Mouse (Mus musculus): ENCODE data around the gene Gm49450. TPM values are rescaled to one million over a fixed set of nuclear protein-coding genes. Genes with fewer than 3 reads are reported as not detected.
"Not testable (repeated sequence)": the region's sequence is repeated elsewhere in the genome, so short reads cannot be mapped to it uniquely, and the experiment has no call there.

The Gm49450 gene
- polyA plus RNA-seq, 1 experiment: 82.1 TPM

- Histone ChIP-seq H3K4me1 (replicated peaks; ENCODE audit: control insufficient read depth, insufficient read depth, low read length) (peaks cover 13% of the 10 kb centered on the region), H3K27me3 (ENCODE audit: control insufficient read depth, insufficient read depth, low read length) (no peaks in the 10 kb centered on the region), H3K4me3 (ENCODE audit: control insufficient read depth, insufficient read depth, low read length) (no peak overlapping the region), H3K27ac (ENCODE audit: control insufficient read depth, insufficient read depth, low read length) (no peak overlapping the region), H3K36me3 (ENCODE audit: control insufficient read depth, insufficient read depth, low read length) (peaks cover 8% of the 10 kb centered on the region; the same call in 1 of the 2 replicates)
- TF ChIP-seq POLR2A (IDR thresholded peaks at IDR 0.05; ENCODE audit: control insufficient read depth, extremely low read depth, insufficient read depth, low read length, poor library complexity): no peak
- TF ChIP-seq CTCF (IDR thresholded peaks at IDR 0.05; ENCODE audit: borderline replicate concordance, control insufficient read depth, extremely low read depth, insufficient read depth, low read length, poor library complexity): no peak
- peak; percentile 17 for DNase-seq
- WGBS: 50% methylated on average over 13 of the region's 13 CpGs
Observed at GRCm38 (mm10) chr15:98928598-98929240, 24.6 kb downstream of the Gm49450 start.

GRCm38 (mm10) chr15:98927566-98927965, 25.8 kb downstream of the Gm49450 start:
- H3K4me3 ChIP-seq (ENCODE audit: control insufficient read depth, insufficient read depth, low read length): no peak overlapping the region
- no peak overlapping the region for H3K27ac ChIP-seq (ENCODE audit: control insufficient read depth, insufficient read depth, low read length)
- H3K4me1 ChIP-seq (replicated peaks; ENCODE audit: control insufficient read depth, insufficient read depth, low read length): peaks cover 10% of the 10 kb centered on the region
- H3K36me3 ChIP-seq (ENCODE audit: control insufficient read depth, insufficient read depth, low read length): peaks cover 8% of the 10 kb centered on the region; the same call in 1 of the 2 replicates
- 24% methylated on average over 5 of the region's 5 CpGs for WGBS
- TF ChIP-seq CTCF (IDR thresholded peaks at IDR 0.05; ENCODE audit: borderline replicate concordance, control insufficient read depth, extremely low read depth, insufficient read depth, low read length, poor library complexity) (no peak), POLR2A (IDR thresholded peaks at IDR 0.05; ENCODE audit: control insufficient read depth, extremely low read depth, insufficient read depth, low read length, poor library complexity) (no peak)
- DNase-seq: no peak
- H3K27me3 ChIP-seq (ENCODE audit: control insufficient read depth, insufficient read depth, low read length): no peaks in the 10 kb centered on the region

GRCm38 (mm10) chr15:98924682-98925081, 28.7 kb downstream of the Gm49450 start:
- no peaks in the 10 kb centered on the region for H3K36me3 ChIP-seq (ENCODE audit: control insufficient read depth, insufficient read depth, low read length)
- WGBS: 89% methylated on average over 3 of the region's 3 CpGs
- TF ChIP-seq CTCF (IDR thresholded peaks at IDR 0.05; ENCODE audit: borderline replicate concordance, control insufficient read depth, extremely low read depth, insufficient read depth, low read length, poor library complexity) (no peak), POLR2A (IDR thresholded peaks at IDR 0.05; ENCODE audit: control insufficient read depth, extremely low read depth, insufficient read depth, low read length, poor library complexity) (no peak)
- H3K4me1 ChIP-seq (replicated peaks; ENCODE audit: control insufficient read depth, insufficient read depth, low read length): peaks cover 10% of the 10 kb centered on the region
- no peak overlapping the region for H3K27ac ChIP-seq (ENCODE audit: control insufficient read depth, insufficient read depth, low read length)
- DNase-seq: no peak
- H3K4me3 ChIP-seq (ENCODE audit: control insufficient read depth, insufficient read depth, low read length): no peak overlapping the region
- H3K27me3 ChIP-seq (ENCODE audit: control insufficient read depth, insufficient read depth, low read length): no peaks in the 10 kb centered on the region

GRCm38 (mm10) chr15:98923031-98923537, 30.3 kb downstream of the Gm49450 start:
- Histone ChIP-seq H3K36me3 (ENCODE audit: control insufficient read depth, insufficient read depth, low read length) (no peaks in the 10 kb centered on the region), H3K4me3 (ENCODE audit: control insufficient read depth, insufficient read depth, low read length) (no peak overlapping the region), H3K4me1 (replicated peaks; ENCODE audit: control insufficient read depth, insufficient read depth, low read length) (peaks cover 6% of the 10 kb centered on the region; the same call in 1 of the 2 replicates), H3K27me3 (ENCODE audit: control insufficient read depth, insufficient read depth, low read length) (no peaks in the 10 kb centered on the region), H3K27ac (ENCODE audit: control insufficient read depth, insufficient read depth, low read length) (no peak overlapping the region)
- WGBS: 94% methylated on average over 2 of the region's 2 CpGs
- no peak for DNase-seq
- TF ChIP-seq POLR2A (IDR thresholded peaks at IDR 0.05; ENCODE audit: control insufficient read depth, extremely low read depth, insufficient read depth, low read length, poor library complexity) (no peak), CTCF (IDR thresholded peaks at IDR 0.05; ENCODE audit: borderline replicate concordance, control insufficient read depth, extremely low read depth, insufficient read depth, low read length, poor library complexity) (no peak)

- peaks cover 4% of the 10 kb centered on the region; the same call in 1 of the 2 replicates for H3K4me1 ChIP-seq (replicated peaks; ENCODE audit: control insufficient read depth, insufficient read depth, low read length)
- no peaks in the 10 kb centered on the region for H3K36me3 ChIP-seq (ENCODE audit: control insufficient read depth, insufficient read depth, low read length)
- H3K4me3 ChIP-seq (ENCODE audit: control insufficient read depth, insufficient read depth, low read length): no peak overlapping the region
- no peak for DNase-seq
- 79% methylated on average over 3 of the region's 3 CpGs for WGBS
- no peaks in the 10 kb centered on the region for H3K27me3 ChIP-seq (ENCODE audit: control insufficient read depth, insufficient read depth, low read length)
- no peak overlapping the region for H3K27ac ChIP-seq (ENCODE audit: control insufficient read depth, insufficient read depth, low read length)
- TF ChIP-seq POLR2A (IDR thresholded peaks at IDR 0.05; ENCODE audit: control insufficient read depth, extremely low read depth, insufficient read depth, low read length, poor library complexity) (no peak), CTCF (IDR thresholded peaks at IDR 0.05; ENCODE audit: borderline replicate concordance, control insufficient read depth, extremely low read depth, insufficient read depth, low read length, poor library complexity) (no peak)
Observed at GRCm38 (mm10) chr15:98922581-98922980, 30.8 kb downstream of the Gm49450 start.

GRCm38 (mm10) chr15:98921510-98921909, 31.8 kb downstream of the Gm49450 start:
- Histone ChIP-seq H3K27me3 (ENCODE audit: control insufficient read depth, insufficient read depth, low read length) (no peaks in the 10 kb centered on the region), H3K4me3 (ENCODE audit: control insufficient read depth, insufficient read depth, low read length) (no peak overlapping the region), H3K36me3 (ENCODE audit: control insufficient read depth, insufficient read depth, low read length) (no peaks in the 10 kb centered on the region), H3K4me1 (replicated peaks; ENCODE audit: control insufficient read depth, insufficient read depth, low read length) (peaks cover 4% of the 10 kb centered on the region), H3K27ac (ENCODE audit: control insufficient read depth, insufficient read depth, low read length) (no peak overlapping the region)
- DNase-seq: no peak
- TF ChIP-seq CTCF (IDR thresholded peaks at IDR 0.05; ENCODE audit: borderline replicate concordance, control insufficient read depth, extremely low read depth, insufficient read depth, low read length, poor library complexity): no peak
- TF ChIP-seq POLR2A (IDR thresholded peaks at IDR 0.05; ENCODE audit: control insufficient read depth, extremely low read depth, insufficient read depth, low read length, poor library complexity): no peak
- 98% methylated on average over 5 of the region's 5 CpGs for WGBS

- H3K36me3 ChIP-seq (ENCODE audit: control insufficient read depth, insufficient read depth, low read length); H3K27me3 ChIP-seq (ENCODE audit: control insufficient read depth, insufficient read depth, low read length); DNase-seq: not testable (repeated sequence)
- Histone ChIP-seq H3K4me1 (replicated peaks; ENCODE audit: control insufficient read depth, insufficient read depth, low read length) (peaks cover 18% of the 10 kb centered on the region), H3K4me3 (ENCODE audit: control insufficient read depth, insufficient read depth, low read length) (peak overlapping the region; percentile 49), H3K27ac (ENCODE audit: control insufficient read depth, insufficient read depth, low read length) (peak overlapping the region; percentile 48; the same call in 1 of the 2 replicates)
- WGBS: 14% methylated on average over 8 of the region's 8 CpGs
Observed at GRCm38 (mm10) chr15:98918499-98918895, 34.9 kb downstream of the Gm49450 start.
